Mouse (Mus musculus) cerebellum, adult (tissue): ENCODE data around the gene Nynrin.

Source experiments
- ATAC-seq: cut with Nextera tagmentation; 2 replicates; pipeline ENCODE4 v1.9.2; 2017; ENCODE audit warnings: mild to moderate bottlenecking, moderate library complexity, mixed read lengths; ENCODE audit not compliant: insufficient number of reproducible peaks, low FRiP score, low TSS enrichment

Nynrin gene

DNA sequence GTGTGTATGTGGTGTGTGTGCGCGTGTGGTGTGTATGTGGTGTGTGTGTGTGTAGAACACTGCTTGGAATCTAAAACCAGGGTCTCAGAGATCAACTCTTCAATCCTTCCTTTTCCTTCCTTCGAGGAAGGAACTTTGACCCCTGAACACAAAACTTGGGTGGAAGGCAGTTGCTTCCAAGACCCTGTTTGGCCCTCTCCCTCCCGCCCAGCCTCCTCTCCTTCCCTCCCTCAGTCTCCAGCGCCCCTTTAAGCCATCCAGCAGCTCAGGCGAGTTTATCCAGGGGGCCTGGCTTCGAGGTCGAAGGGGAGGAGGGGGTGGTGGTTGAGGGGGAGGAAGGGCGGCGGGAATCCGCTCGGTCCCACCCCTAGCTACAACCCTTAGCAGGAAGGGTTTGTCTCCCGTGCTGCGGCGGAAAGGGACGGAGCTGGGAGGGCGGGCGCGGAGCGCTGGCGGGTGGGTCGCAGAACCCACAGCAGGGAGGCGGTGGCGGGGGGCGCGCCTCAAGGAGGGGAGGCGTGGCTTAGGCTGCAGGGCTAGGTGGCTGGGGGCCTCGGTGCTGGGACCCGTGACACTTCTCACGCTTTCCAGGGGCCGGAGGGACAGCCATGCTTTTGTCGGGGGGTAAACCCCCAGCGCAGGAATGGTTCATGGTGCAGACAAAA is at the start of gene Nynrin:
Nynrin (plus strand) TSS at position 390 of the 665 bp plus-strand sequence.
- ATAC-seq, result no peak

- ATAC-seq, result no peak
These were observed 38.9 kb upstream of the Nynrin start for GRCm38 (mm10) chr14:55814885-55815284.

DNA sequence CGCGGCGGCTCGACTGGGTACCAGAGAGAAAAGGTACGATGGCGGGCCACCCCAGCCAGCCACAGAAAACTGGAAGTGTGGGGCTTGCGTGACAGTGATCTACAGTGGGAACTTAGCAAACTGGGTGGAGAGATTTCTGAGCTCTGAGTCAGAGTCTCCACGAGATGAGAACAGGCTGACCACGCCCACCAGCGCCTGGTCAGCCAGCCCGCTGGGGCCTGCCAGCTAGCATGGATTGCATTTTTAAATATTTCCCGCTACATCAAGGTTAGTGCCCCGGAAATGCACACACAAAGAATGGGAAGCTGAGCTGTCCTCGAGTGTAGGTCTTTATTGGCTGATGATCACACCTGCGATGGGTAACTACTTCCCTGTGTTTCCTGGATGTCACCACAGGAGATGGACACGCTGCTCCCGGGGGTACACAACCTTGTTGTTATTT is 38.5 kb upstream of the Nynrin start:
- no peak for ATAC-seq

GRCm38 (mm10) chr14:55819845-55820405 is 33.9 kb upstream of the Nynrin start:
- ATAC-seq, result no peak

DNA sequence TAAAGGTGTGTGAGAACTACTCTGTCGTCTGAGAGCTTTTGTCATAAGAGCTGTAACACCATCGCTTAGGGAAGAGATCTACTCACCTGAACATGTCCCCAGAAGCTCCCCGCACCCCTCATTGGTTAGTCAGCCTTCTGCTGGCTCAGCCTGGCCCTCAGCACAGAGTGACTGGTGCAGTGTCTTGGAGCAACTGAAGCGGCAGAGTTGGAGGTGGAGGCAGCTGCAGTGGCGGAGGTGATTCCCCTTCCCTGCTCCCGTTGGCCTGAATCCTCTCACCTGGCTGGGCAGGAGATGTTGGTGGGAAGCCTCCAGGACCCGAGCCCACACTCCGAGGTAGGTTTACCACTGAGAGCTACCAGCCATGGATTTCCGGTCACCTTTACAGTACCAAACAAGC is 33.2 kb upstream of the Nynrin start:
- ATAC-seq, result no peak

DNA sequence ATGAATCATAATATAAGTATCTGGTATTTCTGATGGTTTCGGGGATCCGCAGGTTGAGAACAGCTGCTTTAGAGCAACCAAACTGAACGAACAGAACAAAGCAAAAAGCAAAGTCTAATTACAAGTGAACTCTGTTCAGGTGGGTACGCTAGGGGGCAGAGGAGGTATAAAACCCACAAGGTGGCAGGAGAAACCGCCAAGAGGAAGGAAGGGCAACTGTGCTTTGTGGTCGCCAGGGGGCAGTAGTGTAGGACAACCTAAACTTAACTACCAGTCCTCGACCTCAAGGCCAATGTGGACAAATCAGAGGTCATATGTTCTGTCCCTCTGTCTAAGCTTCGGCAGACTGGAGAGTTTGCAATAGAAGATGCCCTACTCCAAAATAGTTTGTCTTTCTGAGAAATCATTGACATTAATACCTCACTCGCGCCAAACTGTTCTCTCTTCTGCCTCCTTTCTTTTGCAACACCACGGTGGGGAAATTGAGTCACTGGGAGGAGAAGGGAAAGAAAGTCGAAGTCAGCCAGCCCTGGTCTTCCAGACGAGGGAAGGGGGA is 31.3 kb upstream of the Nynrin start:
- peak; percentile 75; the same call in 1 of the 2 replicates for ATAC-seq

DNA sequence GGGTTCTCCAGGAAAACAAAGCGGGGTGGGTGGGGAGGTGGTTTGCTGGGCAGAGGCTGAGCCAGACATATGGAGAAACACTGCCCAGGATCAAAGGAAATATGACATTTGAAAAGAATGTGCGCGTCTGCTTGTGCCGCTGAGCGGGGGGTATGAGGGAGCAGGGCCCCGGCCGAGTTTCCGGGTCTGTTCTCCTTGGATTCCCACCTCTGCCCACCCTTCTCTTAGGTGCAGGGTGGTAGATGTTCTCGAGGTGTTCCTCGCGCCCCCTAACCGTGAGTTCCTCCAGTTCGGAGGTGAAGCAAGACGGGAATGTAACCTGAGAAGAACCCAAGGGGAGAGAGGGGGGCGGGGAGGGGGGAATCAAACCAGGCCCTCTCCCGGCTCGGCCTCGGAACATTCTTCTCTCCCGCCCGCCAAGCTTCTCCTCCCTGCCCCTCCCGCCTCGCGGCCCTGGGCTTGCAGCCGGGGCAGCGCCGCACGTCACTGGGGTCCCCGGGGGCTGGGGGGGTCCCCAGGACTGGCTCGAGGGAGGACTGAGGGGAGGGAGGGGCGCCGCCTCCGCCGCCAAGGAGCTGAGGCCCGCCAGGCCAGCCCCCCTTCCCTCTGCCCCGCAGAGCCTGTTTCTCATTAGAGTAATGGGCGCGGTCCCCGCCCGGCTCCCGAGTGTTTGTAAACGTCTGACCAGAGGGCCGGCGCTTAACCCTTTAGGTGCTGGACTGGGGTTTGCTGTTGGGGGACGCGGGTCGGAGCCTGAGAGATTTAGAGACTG is 30.6 kb upstream of the Nynrin start, which contains the start of gene Nfatc4:
Nfatc4 (plus strand) TSS at position 154 of the 772 bp plus-strand sequence.
- ATAC-seq, result no peak

DNA sequence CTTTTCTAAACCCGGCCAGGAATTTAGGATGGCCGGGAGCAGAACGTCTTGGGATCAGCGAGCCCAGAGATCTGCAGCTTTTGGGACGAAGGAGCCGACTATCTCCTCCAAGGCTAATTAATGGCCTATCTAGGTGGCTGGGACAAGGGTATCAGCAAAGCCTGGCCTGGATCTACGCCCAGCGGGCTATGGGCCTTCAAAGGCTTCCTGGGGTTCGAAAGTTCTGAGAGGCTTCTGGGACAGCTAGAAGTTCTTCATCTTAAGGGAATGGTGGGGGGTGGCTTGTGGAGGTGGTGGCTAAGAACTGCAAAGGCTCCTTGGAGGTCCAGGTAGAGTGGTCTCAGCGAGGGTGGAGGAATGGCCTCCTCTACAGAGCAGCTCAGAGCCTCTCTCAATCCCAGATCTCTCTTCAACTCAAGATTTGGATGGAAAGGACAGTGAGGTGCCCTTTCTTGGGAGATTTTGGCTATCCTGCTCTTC is 29.8 kb upstream of the Nynrin start:
- ATAC-seq, result no peak

DNA sequence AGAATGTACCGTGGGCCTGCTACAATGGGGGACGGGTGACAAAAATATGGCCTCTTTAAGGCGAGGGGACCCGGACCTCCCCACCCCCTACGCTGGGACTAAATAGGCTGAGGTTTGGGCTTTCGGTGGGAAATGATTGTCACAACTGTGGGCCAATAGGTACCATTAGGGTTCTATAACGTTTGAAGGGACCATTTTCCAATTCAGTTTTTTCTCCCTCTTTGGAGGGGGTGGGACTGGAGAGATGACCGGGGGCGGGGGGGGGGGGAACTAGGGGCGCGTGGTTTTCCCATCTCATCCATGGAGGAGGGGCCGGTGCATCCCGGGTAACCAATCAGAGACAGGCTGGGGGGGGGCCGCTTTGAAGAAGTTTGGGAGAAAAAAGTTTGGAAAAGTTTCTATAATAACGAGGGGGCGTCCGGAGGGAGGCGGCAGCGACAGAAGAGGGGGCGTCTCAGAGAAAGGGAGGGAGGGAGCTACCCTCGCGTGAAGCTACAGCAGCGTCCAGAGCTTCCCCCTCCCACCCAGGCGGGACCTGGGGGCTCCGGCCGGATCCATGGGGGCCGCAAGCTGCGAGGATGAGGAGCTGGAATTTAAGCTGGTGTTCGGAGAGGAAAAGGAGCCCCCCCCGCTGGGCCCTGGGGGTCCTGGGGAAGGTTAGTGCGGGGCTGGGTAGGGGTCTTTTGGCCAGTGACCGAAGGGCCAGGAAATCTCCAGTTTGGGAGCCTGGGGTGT is 29.2 kb upstream of the Nynrin start:
- no peak for ATAC-seq

- ATAC-seq, result no peak
These were observed 28.4 kb upstream of the Nynrin start for GRCm38 (mm10) chr14:55825216-55826051.

DNA sequence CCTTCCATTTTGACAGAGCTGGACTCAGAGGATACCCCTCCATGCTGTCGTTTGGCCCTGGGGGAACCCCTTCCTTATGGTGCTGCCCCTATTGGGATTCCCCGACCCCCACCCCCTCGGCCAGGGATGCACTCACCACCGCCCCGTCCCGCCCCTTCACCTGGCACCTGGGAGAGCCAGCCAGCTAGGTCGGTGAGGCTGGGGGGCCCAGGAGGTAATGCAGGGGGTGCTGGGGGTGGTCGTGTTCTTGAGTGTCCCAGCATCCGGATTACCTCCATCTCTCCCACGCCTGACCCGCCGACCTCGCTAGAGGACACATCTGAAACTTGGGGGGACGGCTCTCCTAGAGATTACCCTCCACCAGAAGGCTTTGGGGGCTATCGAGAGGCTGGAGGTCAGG is 27.7 kb upstream of the Nynrin start:
- ATAC-seq, result no peak

GRCm38 (mm10) chr14:55826551-55827340 is 27.1 kb upstream of the Nynrin start:
- no peak for ATAC-seq

GRCm38 (mm10) chr14:55828716-55829263 is 25.0 kb upstream of the Nynrin start:
- no peak for ATAC-seq

DNA sequence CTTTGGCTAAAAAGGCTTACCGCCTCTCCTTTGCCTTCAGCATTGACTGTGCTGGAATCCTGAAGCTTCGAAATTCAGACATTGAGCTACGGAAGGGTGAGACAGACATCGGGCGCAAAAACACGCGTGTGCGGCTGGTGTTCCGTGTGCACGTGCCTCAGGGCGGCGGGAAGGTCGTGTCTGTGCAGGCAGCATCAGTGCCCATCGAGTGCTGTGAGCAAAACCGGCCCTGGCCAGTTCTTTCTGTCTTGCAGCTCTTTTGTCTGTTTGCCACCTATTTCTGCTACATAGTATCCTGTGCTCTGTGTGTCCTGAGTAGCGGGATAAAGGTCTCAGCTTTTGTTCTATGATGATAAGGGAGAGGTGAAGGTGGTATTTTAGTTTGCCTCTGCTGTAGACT is 24.0 kb upstream of the Nynrin start:
- ATAC-seq, result no peak

DNA sequence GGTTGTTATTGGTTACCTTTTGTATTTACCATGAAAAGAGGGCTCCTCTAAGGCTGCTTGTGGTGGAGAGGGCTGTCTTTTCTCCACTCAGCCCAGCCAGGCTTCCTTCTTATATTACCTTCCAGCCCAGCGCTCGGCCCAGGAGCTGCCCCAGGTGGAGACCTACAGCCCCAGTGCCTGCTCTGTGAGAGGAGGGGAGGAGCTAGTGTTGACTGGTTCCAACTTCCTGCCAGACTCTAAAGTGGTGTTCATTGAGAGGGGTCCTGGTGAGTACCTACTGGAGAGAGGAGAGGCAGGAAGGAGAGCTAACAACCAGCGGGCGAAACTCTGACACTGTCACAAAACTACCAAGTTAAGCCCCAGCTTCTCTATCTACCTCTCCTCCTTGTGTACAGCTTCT is 23.5 kb upstream of the Nynrin start:
- no peak for ATAC-seq

GRCm38 (mm10) chr14:55833126-55833525 is 20.7 kb upstream of the Nynrin start:
- ATAC-seq, result no peak

GRCm38 (mm10) chr14:55834808-55835533 is 18.8 kb upstream of the Nynrin start:
- no peak for ATAC-seq

DNA sequence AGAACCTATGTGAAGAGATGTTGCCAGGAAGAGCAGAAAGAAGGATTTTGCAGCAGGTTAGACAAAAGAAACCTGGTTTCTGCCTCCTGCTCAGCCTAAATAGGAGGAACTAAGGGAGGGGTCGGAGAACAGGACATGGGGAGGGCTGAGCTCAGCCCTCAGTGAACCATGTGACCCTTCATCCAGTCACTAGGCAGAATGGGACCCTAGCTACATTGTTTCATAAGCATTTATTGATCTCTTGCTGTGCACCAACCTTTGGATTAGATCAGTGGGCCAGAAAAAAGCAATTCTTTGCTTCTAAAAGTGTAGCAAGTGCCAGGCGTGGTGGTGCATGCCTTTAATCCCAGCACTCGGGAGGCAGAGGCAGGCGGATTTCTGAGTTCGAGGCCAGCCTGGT is 15.5 kb upstream of the Nynrin start:
- no peak for ATAC-seq
